Mouse (Mus musculus): ENCODE measurements around the gene Sertad4. TPM values are rescaled to one million over a fixed set of nuclear protein-coding genes. Genes with fewer than 3 reads are reported as not detected.

Gene Sertad4
- total RNA-seq, 2 experiments from 2014 or later = 7.9 to 9.3 TPM

- peak; percentile 43 for DNase-seq
Observed at GRCm38 (mm10) chr1:192851640-192852039, 3.9 kb downstream of the Sertad4 start.

- DNase-seq = no peak
Observed at GRCm38 (mm10) chr1:192851126-192851525, 4.4 kb downstream of the Sertad4 start.

GRCm38 (mm10) chr1:192849616-192850015 is 5.9 kb downstream of the Sertad4 start:
- no peak for DNase-seq

- no peak for DNase-seq
Observed at GRCm38 (mm10) chr1:192847254-192847653, 8.3 kb downstream of the Sertad4 start.

- DNase-seq = no peak
Observed at GRCm38 (mm10) chr1:192841094-192841813, 14.3 kb downstream of the Sertad4 start.

GRCm38 (mm10) chr1:192840655-192841054 is 14.9 kb downstream of the Sertad4 start:
- DNase-seq = no peak

- peak; percentile 18 for DNase-seq
Observed at GRCm38 (mm10) chr1:192835211-192835681, 20.3 kb downstream of the Sertad4 start.

GRCm38 (mm10) chr1:192834361-192835210 is 21.0 kb downstream of the Sertad4 start:
- DNase-seq = peak; percentile 68

- DNase-seq = no peak
Observed at GRCm38 (mm10) chr1:192833586-192833985, 22.0 kb downstream of the Sertad4 start.

- DNase-seq = no peak
Observed at GRCm38 (mm10) chr1:192833097-192833496, 22.5 kb downstream of the Sertad4 start.

GRCm38 (mm10) chr1:192832338-192832737 is 23.2 kb downstream of the Sertad4 start:
- DNase-seq = no peak

- no peak for DNase-seq
Observed at GRCm38 (mm10) chr1:192830444-192830843, 25.1 kb downstream of the Sertad4 start.

- DNase-seq = no peak
Observed at GRCm38 (mm10) chr1:192828928-192829327, 26.6 kb downstream of the Sertad4 start.

GRCm38 (mm10) chr1:192827955-192828354 is 27.6 kb downstream of the Sertad4 start:
- no peak for DNase-seq

GRCm38 (mm10) chr1:192825746-192826145 is 29.8 kb downstream of the Sertad4 start:
- DNase-seq = no peak

- DNase-seq = peak; percentile 26
Observed at GRCm38 (mm10) chr1:192822652-192823525, 32.7 kb downstream of the Sertad4 start.

GRCm38 (mm10) chr1:192822309-192822651 is 33.3 kb downstream of the Sertad4 start:
- DNase-seq = no peak

GRCm38 (mm10) chr1:192818334-192818733 is 37.2 kb downstream of the Sertad4 start:
- no peak for DNase-seq

GRCm38 (mm10) chr1:192815789-192816188 is 39.8 kb downstream of the Sertad4 start:
- DNase-seq = no peak

GRCm38 (mm10) chr1:192814700-192815099 is 40.9 kb downstream of the Sertad4 start:
- DNase-seq = no peak

GRCm38 (mm10) chr1:192812758-192813157 is 42.8 kb downstream of the Sertad4 start:
- no peak for DNase-seq

GRCm38 (mm10) chr1:192812290-192812689 is 43.3 kb downstream of the Sertad4 start:
- DNase-seq = no peak
